Mouse (Mus musculus): ENCODE data around the gene Aars. TPM values are rescaled to one million over a fixed set of nuclear protein-coding genes. Genes with fewer than 3 reads are reported as not detected.
A peak's percentile ranks its signal among the peaks of the same experiment; 100 is the strongest.
"Not testable (repeated sequence)": the region's sequence is repeated elsewhere in the genome, so short reads cannot be mapped to it uniquely, and the experiment has no call there.

Gene Aars
- polyA plus RNA-seq, 1 experiment from 2014 or later = 51.8 TPM

GRCm38 (mm10) chr8:111061688-111062071 lies 28.7 kb downstream of the Aars start:
- H3K4me1 ChIP-seq (ENCODE audit: control insufficient read depth, low read depth, low read length) = peaks cover 24% of the 10 kb centered on the region
- H3K4me2 ChIP-seq (ENCODE audit: low read depth, low read length) = peak overlapping the region; percentile 86
- H3K9me3 ChIP-seq (replicated peaks; ENCODE audit: control insufficient read depth, low read length) = no peaks in the 10 kb centered on the region
- no peak overlapping the region for H3K27ac ChIP-seq (ENCODE audit: low read length)
- H3K4me3 ChIP-seq (ENCODE audit: low read depth, low read length) = peak overlapping the region; percentile 72
- ATAC-seq (ENCODE audit: low read depth) = no peak
- H3K9ac ChIP-seq (ENCODE audit: low read depth, low read length) = peak overlapping the region; percentile 69
- H3K36me3 ChIP-seq (ENCODE audit: control insufficient read depth, insufficient read depth) = no peaks in the 10 kb centered on the region
- H3K27me3 ChIP-seq (ENCODE audit: control insufficient read depth, insufficient read depth, low read depth, low read length) = no peaks in the 10 kb centered on the region
- 1% methylated on average over 14 of the region's 14 CpGs for WGBS (ENCODE audit: insufficient replicate concordance)

GRCm38 (mm10) chr8:111062072-111062757 lies 29.3 kb downstream of the Aars start:
- no peaks in the 10 kb centered on the region for H3K36me3 ChIP-seq (ENCODE audit: control insufficient read depth, insufficient read depth)

DNA sequence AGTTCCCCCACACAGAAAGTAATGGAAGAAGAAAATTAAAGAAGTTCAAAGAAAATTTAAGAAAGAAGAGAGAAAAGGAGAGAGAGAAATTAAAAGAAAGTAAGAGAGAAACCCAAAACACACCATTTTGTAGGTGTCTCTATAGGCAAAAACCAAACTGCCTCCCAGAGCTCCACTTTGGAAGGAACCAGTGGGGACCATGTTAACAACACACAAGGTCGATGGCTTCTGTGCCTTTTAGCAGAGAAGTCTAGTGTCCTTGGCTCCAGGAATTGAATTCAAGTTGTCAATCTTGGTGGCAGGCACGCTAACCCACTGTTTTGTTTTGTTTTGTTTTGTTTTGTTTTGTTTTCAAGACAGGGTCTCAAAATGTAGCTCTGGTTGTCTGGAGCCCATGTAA lies 29.9 kb downstream of the Aars start:
- Histone ChIP-seq H3K4me3 (ENCODE audit: low read depth, low read length) (no peak overlapping the region), H3K27me3 (ENCODE audit: control insufficient read depth, insufficient read depth, low read depth, low read length) (no peaks in the 10 kb centered on the region), H3K36me3 (ENCODE audit: control insufficient read depth, insufficient read depth) (no peaks in the 10 kb centered on the region), H3K9me3 (replicated peaks; ENCODE audit: control insufficient read depth, low read length) (no peaks in the 10 kb centered on the region), H3K27ac (ENCODE audit: low read length) (no peak overlapping the region), H3K4me2 (ENCODE audit: low read depth, low read length) (peak overlapping the region; percentile 86; the same call in 1 of the 2 replicates), H3K4me1 (ENCODE audit: control insufficient read depth, low read depth, low read length) (peaks cover 14% of the 10 kb centered on the region), H3K9ac (ENCODE audit: low read depth, low read length) (no peak overlapping the region)
- ATAC-seq (ENCODE audit: low read depth) = no peak
- 52% methylated on average over 2 of the region's 2 CpGs for WGBS (ENCODE audit: insufficient replicate concordance)

More at GRCm38 (mm10) chr8:111062072-111062757, 29.3 kb downstream of the Aars start:
- H3K9me3 ChIP-seq (replicated peaks; ENCODE audit: control insufficient read depth, low read length) = no peaks in the 10 kb centered on the region
- under 1% methylated on average over 27 of the region's 27 CpGs for WGBS (ENCODE audit: insufficient replicate concordance)
- peak; percentile 87 for ATAC-seq (ENCODE audit: low read depth)
- peaks cover 21% of the 10 kb centered on the region for H3K4me1 ChIP-seq (ENCODE audit: control insufficient read depth, low read depth, low read length)
- no peak overlapping the region for H3K27ac ChIP-seq (ENCODE audit: low read length)
- H3K27me3 ChIP-seq (ENCODE audit: control insufficient read depth, insufficient read depth, low read depth, low read length) = no peaks in the 10 kb centered on the region
- H3K4me2 ChIP-seq (ENCODE audit: low read depth, low read length) = peak overlapping the region; percentile 86
- H3K4me3 ChIP-seq (ENCODE audit: low read depth, low read length) = peak overlapping the region; percentile 72
- peak overlapping the region; percentile 69 for H3K9ac ChIP-seq (ENCODE audit: low read depth, low read length)

GRCm38 (mm10) chr8:111066308-111066707 lies 33.4 kb downstream of the Aars start:
- H3K9me3 ChIP-seq (replicated peaks; ENCODE audit: control insufficient read depth, low read length) = no peaks in the 10 kb centered on the region
- no peaks in the 10 kb centered on the region for H3K36me3 ChIP-seq (ENCODE audit: control insufficient read depth, insufficient read depth)
- H3K27ac ChIP-seq (ENCODE audit: low read length) = no peak overlapping the region
- no peak for ATAC-seq (ENCODE audit: low read depth)
- H3K27me3 ChIP-seq (ENCODE audit: control insufficient read depth, insufficient read depth, low read depth, low read length) = no peaks in the 10 kb centered on the region
- no peak overlapping the region for H3K9ac ChIP-seq (ENCODE audit: low read depth, low read length)
- H3K4me3 ChIP-seq (ENCODE audit: low read depth, low read length) = no peak overlapping the region
- H3K4me1 ChIP-seq (ENCODE audit: control insufficient read depth, low read depth, low read length) = peaks cover 3% of the 10 kb centered on the region
- WGBS (ENCODE audit: insufficient replicate concordance) = 39% methylated on average over 4 of the region's 4 CpGs
- H3K4me2 ChIP-seq (ENCODE audit: low read depth, low read length) = no peak overlapping the region

GRCm38 (mm10) chr8:111067439-111067838 lies 34.5 kb downstream of the Aars start:
- Histone ChIP-seq H3K4me2 (ENCODE audit: low read depth, low read length) (no peak overlapping the region), H3K9me3 (replicated peaks; ENCODE audit: control insufficient read depth, low read length) (no peaks in the 10 kb centered on the region), H3K9ac (ENCODE audit: low read depth, low read length) (no peak overlapping the region), H3K4me1 (ENCODE audit: control insufficient read depth, low read depth, low read length) (no peaks in the 10 kb centered on the region; the same call in 1 of the 2 replicates), H3K4me3 (ENCODE audit: low read depth, low read length) (no peak overlapping the region), H3K27me3 (ENCODE audit: control insufficient read depth, insufficient read depth, low read depth, low read length) (no peaks in the 10 kb centered on the region), H3K27ac (ENCODE audit: low read length) (no peak overlapping the region), H3K36me3 (ENCODE audit: control insufficient read depth, insufficient read depth) (no peaks in the 10 kb centered on the region)
- WGBS (ENCODE audit: insufficient replicate concordance) = 36% methylated on average over 10 of the region's 10 CpGs
- ATAC-seq (ENCODE audit: low read depth) = no peak

DNA sequence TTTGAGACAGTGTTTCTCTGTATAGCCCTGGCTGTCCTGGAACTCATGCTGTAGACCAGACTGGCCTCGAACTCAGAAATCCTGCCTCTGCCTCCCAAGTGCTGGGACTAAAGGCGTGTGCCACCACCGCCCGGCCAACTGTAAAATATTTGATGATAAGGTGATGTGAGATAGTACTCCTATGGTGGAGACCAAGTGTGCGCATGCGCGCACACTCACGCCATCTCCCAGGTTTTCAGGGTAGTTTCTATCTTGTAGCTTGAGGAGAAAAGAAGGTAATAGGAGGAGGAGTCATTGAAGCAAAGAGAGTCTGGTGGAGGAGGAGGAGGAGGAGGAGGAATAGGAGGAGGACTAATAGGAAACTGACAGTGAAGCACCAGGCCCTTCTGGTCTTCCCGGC lies 35.7 kb downstream of the Aars start:
- H3K9ac ChIP-seq (ENCODE audit: low read depth, low read length); H3K27me3 ChIP-seq (ENCODE audit: control insufficient read depth, insufficient read depth, low read depth, low read length); H3K4me1 ChIP-seq (ENCODE audit: control insufficient read depth, low read depth, low read length); ATAC-seq (ENCODE audit: low read depth); H3K36me3 ChIP-seq (ENCODE audit: control insufficient read depth, insufficient read depth); H3K27ac ChIP-seq (ENCODE audit: low read length); H3K4me2 ChIP-seq (ENCODE audit: low read depth, low read length); H3K9me3 ChIP-seq (replicated peaks; ENCODE audit: control insufficient read depth, low read length); H3K4me3 ChIP-seq (ENCODE audit: low read depth, low read length): not testable (repeated sequence)
- WGBS (ENCODE audit: insufficient replicate concordance) = 62% methylated on average over 9 of the region's 9 CpGs

GRCm38 (mm10) chr8:111075926-111076325 lies 43.0 kb downstream of the Aars start:
- H3K4me3 ChIP-seq (ENCODE audit: low read depth, low read length) = no peak overlapping the region
- H3K4me2 ChIP-seq (ENCODE audit: low read depth, low read length) = no peak overlapping the region
- H3K9me3 ChIP-seq (replicated peaks; ENCODE audit: control insufficient read depth, low read length) = no peaks in the 10 kb centered on the region; the same call in 1 of the 2 replicates
- 69% methylated on average over 3 of the region's 3 CpGs for WGBS (ENCODE audit: insufficient replicate concordance)
- H3K4me1 ChIP-seq (ENCODE audit: control insufficient read depth, low read depth, low read length) = no peaks in the 10 kb centered on the region
- no peak overlapping the region for H3K9ac ChIP-seq (ENCODE audit: low read depth, low read length)
- no peaks in the 10 kb centered on the region for H3K36me3 ChIP-seq (ENCODE audit: control insufficient read depth, insufficient read depth)
- ATAC-seq (ENCODE audit: low read depth) = no peak
- H3K27ac ChIP-seq (ENCODE audit: low read length) = no peak overlapping the region
- H3K27me3 ChIP-seq (ENCODE audit: control insufficient read depth, insufficient read depth, low read depth, low read length) = no peaks in the 10 kb centered on the region; the same call in 1 of the 2 replicates

GRCm38 (mm10) chr8:111079461-111079860 lies 46.5 kb downstream of the Aars start:
- Histone ChIP-seq H3K4me3 (ENCODE audit: low read depth, low read length) (no peak overlapping the region), H3K27ac (ENCODE audit: low read length) (no peak overlapping the region), H3K9ac (ENCODE audit: low read depth, low read length) (no peak overlapping the region), H3K27me3 (ENCODE audit: control insufficient read depth, insufficient read depth, low read depth, low read length) (no peaks in the 10 kb centered on the region; the same call in none of the 2 replicates), H3K36me3 (ENCODE audit: control insufficient read depth, insufficient read depth) (no peaks in the 10 kb centered on the region), H3K4me1 (ENCODE audit: control insufficient read depth, low read depth, low read length) (no peaks in the 10 kb centered on the region), H3K4me2 (ENCODE audit: low read depth, low read length) (no peak overlapping the region), H3K9me3 (replicated peaks; ENCODE audit: control insufficient read depth, low read length) (no peaks in the 10 kb centered on the region)
- WGBS (ENCODE audit: insufficient replicate concordance) = 48% methylated on average over 5 of the region's 5 CpGs
- no peak for ATAC-seq (ENCODE audit: low read depth)

DNA sequence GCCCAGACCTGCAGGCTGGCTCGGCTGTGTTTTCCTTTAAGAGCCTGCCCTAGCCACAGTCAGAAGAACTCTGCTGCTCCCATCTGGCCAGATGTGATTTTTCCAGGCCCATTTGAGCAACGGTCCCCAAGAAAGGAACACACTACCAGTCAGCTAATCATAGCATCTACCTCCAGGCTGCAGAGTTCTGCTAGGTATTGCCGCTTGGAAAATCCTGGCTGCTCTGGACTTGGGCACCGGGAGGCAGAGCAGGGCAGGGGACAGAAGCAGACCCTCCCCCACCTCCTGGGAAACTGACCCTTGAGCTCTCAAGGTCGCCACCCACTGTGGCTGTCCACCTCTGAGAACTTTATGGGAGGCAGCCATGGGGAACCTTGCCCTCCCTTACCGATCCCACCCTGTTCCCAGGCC lies 46.9 kb downstream of the Aars start:
- H3K9me3 ChIP-seq (replicated peaks; ENCODE audit: control insufficient read depth, low read length) = no peaks in the 10 kb centered on the region
- 35% methylated on average over 6 of the region's 6 CpGs for WGBS (ENCODE audit: insufficient replicate concordance)
- 0 out of 2 replicates have a peak, but pooled peaks have one; percentile 19 for ATAC-seq (ENCODE audit: low read depth)

More for the DNA sequence above, 46.9 kb downstream of the Aars start:
- no peaks in the 10 kb centered on the region; the same call in none of the 2 replicates for H3K27me3 ChIP-seq (ENCODE audit: control insufficient read depth, insufficient read depth, low read depth, low read length)
- H3K36me3 ChIP-seq (ENCODE audit: control insufficient read depth, insufficient read depth) = no peaks in the 10 kb centered on the region
- H3K9ac ChIP-seq (ENCODE audit: low read depth, low read length) = no peak overlapping the region
- no peak overlapping the region for H3K27ac ChIP-seq (ENCODE audit: low read length)
- H3K4me3 ChIP-seq (ENCODE audit: low read depth, low read length) = no peak overlapping the region
- H3K4me2 ChIP-seq (ENCODE audit: low read depth, low read length) = no peak overlapping the region
- H3K4me1 ChIP-seq (ENCODE audit: control insufficient read depth, low read depth, low read length) = no peaks in the 10 kb centered on the region
